Mouse (Mus musculus): ENCODE data around the gene Cxcl12.

DNA sequence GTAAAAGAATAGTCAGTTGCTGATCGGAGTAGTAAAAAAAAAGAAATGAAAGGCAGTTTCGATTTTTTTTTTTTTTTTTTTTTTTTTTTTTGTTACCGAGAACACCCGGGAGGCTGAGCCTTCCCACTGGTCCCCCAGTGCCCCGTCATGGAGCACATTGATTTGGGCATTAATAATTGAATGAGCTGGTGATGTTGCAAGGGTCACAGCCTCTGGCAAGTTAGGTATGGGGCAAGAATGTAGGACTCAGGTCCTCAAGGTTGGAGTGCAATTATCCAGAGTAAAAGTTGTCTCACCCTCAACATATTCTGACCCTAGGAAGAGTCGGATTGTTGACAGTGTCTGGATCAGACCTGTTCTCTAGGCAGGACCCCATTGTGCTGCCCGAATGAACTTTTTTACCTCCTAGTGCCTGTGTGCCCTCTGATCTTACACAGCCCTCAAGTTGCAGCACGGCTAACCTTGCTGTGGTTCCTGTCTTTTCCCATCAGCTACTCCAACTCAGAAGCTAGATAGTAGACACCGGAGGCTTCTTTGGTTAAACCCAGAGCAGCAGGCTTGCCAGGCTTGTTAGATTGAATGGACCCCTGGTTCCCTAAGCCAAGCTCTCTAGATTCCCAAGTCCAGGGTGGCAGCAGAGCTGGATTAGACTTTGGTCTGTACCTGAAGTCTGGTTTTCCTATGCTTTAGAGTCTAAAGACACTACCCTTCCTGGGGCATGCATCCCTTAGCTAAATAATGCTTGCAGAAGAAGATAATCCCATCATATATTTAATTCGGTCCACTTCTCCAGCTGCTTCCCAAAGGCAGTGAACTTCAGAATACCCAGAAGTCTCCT, 1.8 kb downstream of the Cxcl12 start:
- TF ChIP-seq CTCF (IDR thresholded peaks at IDR 0.05; ENCODE audit: control insufficient read depth, insufficient read depth, low read length) (no peak), POLR2A (IDR thresholded peaks at IDR 0.05; ENCODE audit: borderline replicate concordance, control insufficient read depth, low read depth, low read length) (no peak)

Data from bone marrow, adult 2 months (tissue).